Mouse (Mus musculus) myocyte (in vitro differentiated cells): ENCODE measurements around the gene Kcnk13. TPM values are rescaled to one million over a fixed set of nuclear protein-coding genes. Genes with fewer than 3 reads are reported as not detected.
A peak's percentile ranks its signal among the peaks of the same experiment; 100 is the strongest.

Source experiments
- H3K27me3 ChIP-seq: one replicate; pipeline ENCODE4 v1.6.1; 2011; ENCODE audit not compliant: control insufficient read depth, insufficient read depth, insufficient read length
- H3K36me3 ChIP-seq: one replicate; pipeline ENCODE4 v1.6.1; 2011; ENCODE audit not compliant: control insufficient read depth, insufficient read depth
- H3K4me2 ChIP-seq: one replicate; pipeline ENCODE4 v1.6.1; 2011; ENCODE audit warnings: low read depth, control low read depth
- H3K4me3 ChIP-seq: one replicate; pipeline ENCODE4 v1.5.1; 2011; ENCODE audit warnings: mild to moderate bottlenecking, control low read depth, moderate library complexity
- H3K79me2 ChIP-seq: one replicate; pipeline ENCODE4 v1.6.1; 2011; ENCODE audit not compliant: control insufficient read depth, insufficient read depth
- H3ac ChIP-seq: one replicate; pipeline ENCODE4 v1.6.1; 2011; ENCODE audit not compliant: control insufficient read depth, insufficient read length
- CEBPB ChIP-seq: IDR thresholded peaks from 2 replicates; pipeline ENCODE4 v1.6.1; 2011; ENCODE audit warnings: mild to moderate bottlenecking, moderate library complexity; ENCODE audit not compliant: poor library complexity, insufficient read depth, severe bottlenecking
- E2F4 ChIP-seq: IDR thresholded peaks from one replicate; pipeline ENCODE4 v1.6.1; 2011; ENCODE audit warnings: mild to moderate bottlenecking, control low read depth, moderate library complexity; ENCODE audit not compliant: insufficient read depth
- MAX ChIP-seq: IDR thresholded peaks from one replicate; pipeline ENCODE4 v1.6.1; 2011; ENCODE audit warnings: low read depth, mild to moderate bottlenecking, control low read depth
- MYOD1 ChIP-seq, 3 experiments: IDR thresholded peaks; one replicate each; pipeline ENCODE4 v1.6.1; 2011; ENCODE audit warnings: control low read depth in 2 of 3, low read depth in 2 of 3, mild to moderate bottlenecking in 2 of 3, moderate library complexity in 1 of 3; ENCODE audit not compliant: insufficient read length in 2 of 3, control insufficient read depth in 1 of 3
- MYOG ChIP-seq, 3 experiments: IDR thresholded peaks; one replicate each; pipeline ENCODE4 v1.6.1; 2011; ENCODE audit warnings: control low read depth in 2 of 3, low read depth in 2 of 3, mild to moderate bottlenecking in 2 of 3; ENCODE audit not compliant: insufficient read length in 2 of 3, control insufficient read depth in 1 of 3, insufficient read depth in 1 of 3
- POLR2A ChIP-seq: IDR thresholded peaks from one replicate; pipeline ENCODE4 v1.6.1; 2011; ENCODE audit warnings: low read depth, mild to moderate bottlenecking, control low read depth, moderate library complexity; ENCODE audit not compliant: insufficient read length
- POLR2AphosphoS2 ChIP-seq: IDR thresholded peaks from one replicate; pipeline ENCODE4 v1.6.1; 2011; ENCODE audit warnings: low read depth, control low read depth; ENCODE audit not compliant: insufficient read length
- REST ChIP-seq: IDR thresholded peaks from one replicate; pipeline ENCODE4 v1.6.1; 2011; ENCODE audit warnings: mild to moderate bottlenecking, control low read depth, moderate library complexity; ENCODE audit not compliant: insufficient read depth, insufficient read length
- SRF ChIP-seq: IDR thresholded peaks from one replicate; pipeline ENCODE4 v1.6.1; 2011; ENCODE audit warnings: low read depth; ENCODE audit not compliant: control insufficient read depth, insufficient read length
- TCF12 ChIP-seq: IDR thresholded peaks from one replicate; pipeline ENCODE4 v1.6.1; 2011; ENCODE audit warnings: mild to moderate bottlenecking, control low read depth; ENCODE audit not compliant: poor library complexity, insufficient read depth, severe bottlenecking
- TCF3 ChIP-seq: IDR thresholded peaks from one replicate; pipeline ENCODE4 v1.6.1; 2011; ENCODE audit warnings: low read depth, control low read depth; ENCODE audit not compliant: insufficient read length
- USF1 ChIP-seq: IDR thresholded peaks from one replicate; pipeline ENCODE4 v1.6.1; 2011; ENCODE audit warnings: low read depth, mild to moderate bottlenecking, control low read depth, moderate library complexity
- polyA plus RNA-seq: library from polyadenylated mRNA; unstranded; fragments of >200 nt; fragmentation: generic; extraction: Trizol; gene quantifications from one replicate; pipeline ENCODE4 v1.2.1, GENCODE M21; 2012; ENCODE audit warnings: missing spikeins

Gene Kcnk13
- polyA plus RNA-seq, 1 experiment = 1.8 TPM

DNA sequence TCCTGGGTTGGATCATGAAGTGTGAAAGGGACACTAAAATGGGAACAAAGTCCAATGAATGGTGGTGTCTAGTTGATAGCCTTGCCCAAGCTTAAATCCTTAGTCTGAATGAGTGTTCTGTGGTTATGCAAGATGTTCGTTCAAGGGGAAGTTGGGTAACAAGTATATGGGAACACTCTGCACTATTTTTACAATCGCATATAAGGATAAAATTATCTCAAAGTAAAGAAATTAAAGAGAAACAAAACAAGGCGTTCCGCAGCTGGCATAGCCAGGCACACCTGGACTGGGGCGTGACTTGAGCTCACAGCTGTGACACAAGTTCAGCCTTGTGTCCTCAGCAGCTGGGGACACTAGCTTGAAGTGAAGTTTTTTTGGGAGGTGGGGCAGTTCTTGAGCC, 103.2 kb downstream of the Kcnk13 start:
- no peak overlapping the region for H3ac ChIP-seq
- TF ChIP-seq MAX (no peak), SRF (no peak), TCF12 (no peak), MYOG (IDR thresholded peaks at IDR 0.05; ENCODE audit: control insufficient read depth in 1 of 3, insufficient read depth in 1 of 3, insufficient read length in 2 of 3, low read depth in 2 of 3) (peak in 1 of 3 experiments; percentile 34)
- no peaks in the 10 kb centered on the region for H3K36me3 ChIP-seq
- H3K27me3 ChIP-seq = peaks cover 13% of the 10 kb centered on the region
- H3K79me2 ChIP-seq = no peaks in the 10 kb centered on the region
- H3K4me2 ChIP-seq = no peak overlapping the region
- no peak overlapping the region for H3K4me3 ChIP-seq

GRCm38 (mm10) chr12:100073201-100073672, 108.9 kb downstream of the Kcnk13 start:
- Histone ChIP-seq H3K4me3 (no peak overlapping the region), H3K4me2 (no peak overlapping the region), H3K27me3 (no peaks in the 10 kb centered on the region), H3ac (no peak overlapping the region), H3K79me2 (no peaks in the 10 kb centered on the region), H3K36me3 (no peaks in the 10 kb centered on the region)
- no peak for TF ChIP-seq POLR2AphosphoS2
- TF ChIP-seq TCF12 = peak; percentile 11
- no peak for TF ChIP-seq USF1
- TF ChIP-seq MAX = no peak
- TF ChIP-seq TCF3 = peak; percentile 28
- peak in 2 of 3 experiments; percentile 61 to 63 for TF ChIP-seq MYOD1 (IDR thresholded peaks at IDR 0.05; ENCODE audit: control insufficient read depth in 1 of 3, insufficient read length in 2 of 3, low read depth in 2 of 3)
- no peak for TF ChIP-seq CEBPB
- no peak for TF ChIP-seq POLR2A
- TF ChIP-seq REST = no peak
- TF ChIP-seq E2F4 = no peak
- peak; percentile 26 to 85 (median 67) for TF ChIP-seq MYOG (IDR thresholded peaks at IDR 0.05; ENCODE audit: control insufficient read depth in 1 of 3, insufficient read depth in 1 of 3, insufficient read length in 2 of 3, low read depth in 2 of 3)

DNA sequence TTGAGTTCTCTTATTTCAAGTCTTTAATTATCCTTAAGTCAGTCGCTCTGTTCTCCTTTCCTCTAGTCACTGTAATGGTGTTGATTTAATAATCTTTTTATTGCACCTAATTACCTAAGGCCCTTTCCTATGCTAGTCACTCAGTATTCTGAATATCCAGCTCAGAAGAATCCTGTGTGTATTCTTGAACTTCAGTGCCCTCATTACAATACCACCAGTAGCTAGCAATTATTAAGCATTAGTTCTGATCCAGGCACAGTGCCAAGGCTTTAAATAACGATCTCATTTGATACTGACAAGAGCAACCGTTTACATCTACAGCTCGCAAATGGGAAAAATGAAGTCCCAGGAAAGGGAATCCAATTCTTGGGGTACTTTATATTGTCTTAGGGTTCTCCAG, 111.4 kb downstream of the Kcnk13 start:
- Histone ChIP-seq H3K4me2 (no peak overlapping the region), H3ac (no peak overlapping the region), H3K36me3 (no peaks in the 10 kb centered on the region), H3K79me2 (no peaks in the 10 kb centered on the region), H3K4me3 (no peak overlapping the region), H3K27me3 (no peaks in the 10 kb centered on the region)
- no peak for TF ChIP-seq MAX
- TF ChIP-seq CEBPB = no peak
- TF ChIP-seq MYOD1 (IDR thresholded peaks at IDR 0.05; ENCODE audit: control insufficient read depth in 1 of 3, insufficient read length in 2 of 3, low read depth in 2 of 3) = no peak
- TF ChIP-seq SRF = no peak
- no peak for TF ChIP-seq TCF12
- TF ChIP-seq REST = no peak

DNA sequence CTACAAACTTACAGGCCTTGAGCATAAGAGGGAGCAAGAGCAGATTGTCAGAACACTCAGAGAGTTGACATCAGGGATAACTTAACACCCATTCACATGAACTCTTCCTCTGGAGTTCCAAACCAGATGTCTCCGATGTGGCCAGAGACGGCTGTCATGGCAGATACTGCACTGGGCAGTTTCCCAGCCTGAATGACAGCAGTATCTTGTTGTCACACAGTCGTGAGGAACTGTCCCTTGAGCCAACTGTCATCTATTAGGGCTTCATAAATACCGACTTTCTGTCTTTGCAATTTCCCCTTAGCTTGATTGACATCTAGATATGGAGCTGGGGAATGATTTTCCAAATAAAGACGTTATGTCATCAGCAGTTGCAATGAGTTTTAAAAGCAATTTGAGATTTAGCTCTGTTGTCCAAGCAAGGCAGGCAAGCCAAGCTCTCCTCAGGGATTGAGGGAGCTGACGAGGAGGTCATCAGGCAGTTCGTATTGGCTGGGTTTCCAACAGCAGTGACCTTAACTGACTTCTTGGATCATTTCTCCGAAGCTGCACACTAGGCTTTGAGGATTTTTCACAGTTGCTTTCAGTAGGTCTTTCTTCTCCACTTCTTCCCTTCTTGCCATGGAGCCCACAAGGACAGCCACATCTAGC, 115.5 kb downstream of the Kcnk13 start:
- Histone ChIP-seq H3K27me3 (peaks cover 8% of the 10 kb centered on the region), H3K79me2 (no peaks in the 10 kb centered on the region), H3K4me2 (no peak overlapping the region), H3K36me3 (no peaks in the 10 kb centered on the region), H3ac (no peak overlapping the region), H3K4me3 (no peak overlapping the region)
- TF ChIP-seq USF1 (no peak), MYOD1 (IDR thresholded peaks at IDR 0.05; ENCODE audit: control insufficient read depth in 1 of 3, insufficient read length in 2 of 3, low read depth in 2 of 3) (no peak), E2F4 (no peak)

GRCm38 (mm10) chr12:100088026-100088425, 123.7 kb downstream of the Kcnk13 start:
- Histone ChIP-seq H3ac (no peak overlapping the region), H3K4me3 (no peak overlapping the region), H3K36me3 (no peaks in the 10 kb centered on the region), H3K79me2 (no peaks in the 10 kb centered on the region), H3K4me2 (no peak overlapping the region), H3K27me3 (peaks cover 37% of the 10 kb centered on the region)
- TF ChIP-seq TCF3 (no peak), MYOD1 (IDR thresholded peaks at IDR 0.05; ENCODE audit: control insufficient read depth in 1 of 3, insufficient read length in 2 of 3, low read depth in 2 of 3) (no peak), REST (no peak), POLR2A (no peak), CEBPB (no peak), MYOG (IDR thresholded peaks at IDR 0.05; ENCODE audit: control insufficient read depth in 1 of 3, insufficient read depth in 1 of 3, insufficient read length in 2 of 3, low read depth in 2 of 3) (no peak), SRF (no peak), E2F4 (no peak), POLR2AphosphoS2 (no peak), USF1 (no peak)
